Mouse (Mus musculus) cortical plate, adult 2 months (tissue): ENCODE measurements at regions not wholly inside any gene's neighbourhood (a gene's known extent, or its start where the extent isn't known, plus 50 kb on each side); places are given as distances from the start of the nearest gene placed in this dataset.

ENCODE experiments used
- CTCF ChIP-seq: fragments of 200-500 bp; IDR thresholded peaks from 2 replicates; pipeline ENCODE4 v1.5.1; 2011; ENCODE audit warnings: mild to moderate bottlenecking, control low read depth, low read length; ENCODE audit not compliant: insufficient read depth; ENCODE audit errors: extremely low read depth
- POLR2A ChIP-seq: fragments of 200-500 bp; IDR thresholded peaks from 2 replicates; pipeline ENCODE4 v1.6.1; 2011; ENCODE audit warnings: mild to moderate bottlenecking, low read length, control low read depth; ENCODE audit not compliant: insufficient read depth; ENCODE audit errors: extremely low read depth

GRCm38 (mm10) chr16:87284835-87285510 lies 69.0 kb upstream of the N6amt1 start:
- TF ChIP-seq CTCF (peak; percentile 15; the same call in 1 of the 2 replicates), POLR2A (no peak)
